Mouse (Mus musculus) spleen, adult 2 months (tissue): Measurements from ENCODE around the gene Cnn1.
A peak's percentile ranks its signal among the peaks of the same experiment; 100 is the strongest.

Source experiments
- CTCF ChIP-seq: fragments of 200-500 bp; IDR thresholded peaks from 2 replicates; pipeline ENCODE4 v1.5.1; 2011; ENCODE audit warnings: mild to moderate bottlenecking, inconsistent platforms; ENCODE audit not compliant: insufficient read depth, insufficient read length, insufficient replicate concordance; ENCODE audit errors: extremely low read depth
- POLR2A ChIP-seq: fragments of 200-500 bp; IDR thresholded peaks from 2 replicates; pipeline ENCODE4 v1.6.1; 2011; ENCODE audit warnings: low read depth, low read length, inconsistent platforms

DNA sequence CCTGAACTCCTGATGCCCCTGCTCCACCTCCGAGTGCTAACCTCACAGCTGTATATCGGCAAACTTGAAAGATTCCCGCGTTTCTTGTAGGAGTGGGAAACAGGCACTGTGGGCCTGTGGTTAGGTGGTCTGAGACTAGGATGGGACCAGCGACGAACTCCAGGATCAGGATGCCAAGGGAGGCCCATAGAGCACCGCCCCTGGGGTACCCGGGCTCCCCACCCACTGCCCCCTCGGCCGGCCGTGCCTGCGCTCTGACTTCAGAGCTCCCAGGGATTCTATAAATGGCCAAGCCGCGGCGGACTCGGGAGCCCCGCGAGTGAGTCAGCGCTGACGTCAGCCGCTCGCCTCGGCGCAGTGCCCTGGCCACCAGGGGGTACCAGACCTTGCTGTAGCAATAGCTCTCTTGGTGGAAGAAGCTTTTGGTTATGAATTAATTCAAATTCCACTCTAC lies 3.1 kb upstream of the Cnn1 start:
- TF ChIP-seq CTCF (peak; percentile 81), POLR2A (no peak)
